Mouse (Mus musculus) kidney, embryonic 15.5 days (tissue): ENCODE results near the gene Zfp977. TPM values are rescaled to one million over a fixed set of nuclear protein-coding genes. Genes with fewer than 3 reads are reported as not detected.
"Not testable (repeated sequence)": the region's sequence is repeated elsewhere in the genome, so short reads cannot be mapped to it uniquely, and the experiment has no call there.

ENCODE experiments used
- ATAC-seq: fragments of 200-750 bp; cut with Nextera tagmentation; replicated peaks from 2 replicates; pipeline ENCODE4 v1.8.0; 2017; ENCODE audit warnings: moderate TSS enrichment; ENCODE audit not compliant: low FRiP score
- H3K27ac ChIP-seq: fragments of 300-500 bp; sonication (generic); 2 replicates; pipeline ENCODE4 v1.5.1; 2015; ENCODE audit warnings: mild to moderate bottlenecking, inconsistent platforms
- H3K27me3 ChIP-seq: fragments of 300-500 bp; sonication (generic); 2 replicates; pipeline ENCODE4 v1.6.1; 2015; ENCODE audit warnings: inconsistent platforms
- H3K36me3 ChIP-seq: fragments of 300-500 bp; sonication (generic); 2 replicates; pipeline ENCODE4 v1.6.1; 2015; ENCODE audit warnings: inconsistent platforms
- H3K4me1 ChIP-seq: fragments of 300-500 bp; sonication (generic); 2 replicates; pipeline ENCODE4 v1.6.1; 2015; ENCODE audit warnings: inconsistent platforms
- H3K4me2 ChIP-seq: fragments of 300-500 bp; sonication (generic); 2 replicates; pipeline ENCODE4 v1.6.1; 2015; ENCODE audit warnings: moderate library complexity, mild to moderate bottlenecking, inconsistent platforms
- H3K4me3 ChIP-seq: fragments of 300-500 bp; sonication (generic); replicated peaks from 2 replicates; pipeline ENCODE4 v1.5.1; 2015; ENCODE audit warnings: mild to moderate bottlenecking, inconsistent platforms
- H3K9ac ChIP-seq: fragments of 300-500 bp; sonication (generic); 2 replicates; pipeline ENCODE4 v1.6.1; 2015; ENCODE audit warnings: mild to moderate bottlenecking, inconsistent platforms
- H3K9me3 ChIP-seq: fragments of 300-500 bp; sonication (generic); replicated peaks from 2 replicates; pipeline ENCODE4 v1.6.1; 2016; ENCODE audit warnings: inconsistent platforms
- WGBS: fragments of 180-500 bp; shearing (Covaris S2); methylation state at CpG from one replicate; pipeline ENCODE4 v1.1.7; 2015; ENCODE audit warnings: mixed read lengths; 5-methylcytosine and 5-hydroxymethylcytosine counted together
- microRNA-seq: library from miRNA; unstranded; fragments of <30 nt; microRNA quantifications from one replicate; pipeline ENCODE4, GENCODE M21; 2016
- polyA plus RNA-seq: library from polyadenylated mRNA; unstranded; fragments of >200 nt; fragmentation: Nextera tagmentation; extraction: Ambion mirVana; gene quantifications from 2 replicates; pipeline ENCODE4 v1.2.1, GENCODE M21; 2015

Zfp977 gene
- polyA plus RNA-seq: 2.2 and 2.3 TPM in 2 replicates

GRCm38 (mm10) chr7:42592413-42592812 is at the start of gene Zfp977:
Gene Zfp977, minus strand, starts transcription at chr7:42592547.
- not testable (repeated sequence) for H3K4me1 ChIP-seq, H3K4me3 ChIP-seq, H3K9ac ChIP-seq, H3K36me3 ChIP-seq, H3K4me2 ChIP-seq, H3K9me3 ChIP-seq, ATAC-seq, H3K27ac ChIP-seq, H3K27me3 ChIP-seq
- WGBS: 91% methylated on average over 11 of the region's 11 CpGs

GRCm38 (mm10) chr7:42631031-42631430 is 38.7 kb upstream of the Zfp977 start:
- not testable (repeated sequence) for H3K9me3 ChIP-seq, H3K4me2 ChIP-seq, H3K27me3 ChIP-seq, H3K27ac ChIP-seq, H3K9ac ChIP-seq, ATAC-seq, H3K4me3 ChIP-seq, H3K4me1 ChIP-seq, H3K36me3 ChIP-seq

GRCm38 (mm10) chr7:42595666-42596065 is 3.3 kb upstream of the Zfp977 start:
- ATAC-seq, H3K9ac ChIP-seq, H3K36me3 ChIP-seq, H3K27ac ChIP-seq, H3K4me2 ChIP-seq, H3K9me3 ChIP-seq, H3K4me3 ChIP-seq, H3K4me1 ChIP-seq, H3K27me3 ChIP-seq: not testable (repeated sequence)

GRCm38 (mm10) chr7:42591311-42591710 is 1.0 kb downstream of the Zfp977 start:
- ATAC-seq, H3K27me3 ChIP-seq, H3K4me1 ChIP-seq, H3K36me3 ChIP-seq, H3K9me3 ChIP-seq, H3K27ac ChIP-seq, H3K9ac ChIP-seq, H3K4me2 ChIP-seq, H3K4me3 ChIP-seq: not testable (repeated sequence)

GRCm38 (mm10) chr7:42578488-42578887 is 13.9 kb downstream of the Zfp977 start, which contains the start of gene Gm21028:
Gene Gm21028, minus strand, starts transcription at chr7:42578588.
- ATAC-seq: no peak
- no peak within 1 kb of the TSS for H3K4me3 ChIP-seq

GRCm38 (mm10) chr7:42551766-42552165 is 40.6 kb downstream of the Zfp977 start:
- WGBS: 69% methylated on average over 3 of the region's 3 CpGs
- H3K4me1 ChIP-seq: no peaks in the 10 kb centered on the region
- no peak overlapping the region for H3K4me2 ChIP-seq
- no peak overlapping the region for H3K9ac ChIP-seq
- no peaks in the 10 kb centered on the region for H3K36me3 ChIP-seq
- H3K27ac ChIP-seq: no peak overlapping the region
- no peak for ATAC-seq
- H3K27me3 ChIP-seq: no peaks in the 10 kb centered on the region
- peaks cover 10% of the 10 kb centered on the region for H3K9me3 ChIP-seq
- no peak overlapping the region for H3K4me3 ChIP-seq

More at GRCm38 (mm10) chr7:42578488-42578887, 13.9 kb downstream of the Zfp977 start, which contains the start of gene Gm21028:
- peaks cover 44% of the 10 kb centered on the region for H3K9me3 ChIP-seq
- no peak within 1 kb of the TSS for H3K27ac ChIP-seq
- H3K4me2 ChIP-seq: no peak within 1 kb of the TSS
- H3K36me3 ChIP-seq: peaks cover 15% of the 10 kb centered on the region
- no peaks in the 10 kb centered on the region for H3K4me1 ChIP-seq
- WGBS: 95% methylated on average over 5 of the region's 5 CpGs
- no peaks in the 10 kb centered on the region for H3K27me3 ChIP-seq
- H3K9ac ChIP-seq: no peak within 1 kb of the TSS

Small RNA genes lying within 50 kb of the gene (microRNA-seq; reads per million reads assigned to microRNA genes)
- not detected for gene Gm24938

Other genes with a start within 250 kb of the Zfp977 start
- not detected in 2 replicates for gene 4933421I07Rik, start 144.4 kb downstream of the Zfp977 start, polyA plus RNA-seq
- 10.2 and 11.6 TPM in 2 replicates for gene Zfp141, start 86.8 kb downstream of the Zfp977 start, polyA plus RNA-seq
- not detected in 2 replicates for gene Gm21028, start 14.0 kb downstream of the Zfp977 start, polyA plus RNA-seq
- gene Zfp976, start 50.0 kb upstream of the Zfp977 start, polyA plus RNA-seq: 4.7 TPM in 2 replicates
- 8.1 and 8.7 TPM in 2 replicates for gene Zfp975, start 100.2 kb upstream of the Zfp977 start, polyA plus RNA-seq
- gene Gm17067, start 134.5 kb upstream of the Zfp977 start, polyA plus RNA-seq: not detected in 2 replicates
- gene Vmn2r62, start 201.0 kb upstream of the Zfp977 start, polyA plus RNA-seq: not detected in 2 replicates